Comparison of ENCODE assay signal across 9 mouse cellular contexts in genomic region chr11:121203859-121204160, GRCm38 (mm10). TPM values are rescaled to one million over a fixed set of nuclear protein-coding genes. Genes with fewer than 3 reads are reported as not detected.
DNase-seq lines count a peak whose midpoint lies in the region; ATAC-seq and TF ChIP-seq lines count a peak whose summit lies in the region.
"Had no signal": no experiment of that assay in that cellular context is flagged by ENCODE, and none has a peak within 500 bp of the region (broad histone marks: within the 10 kb centered on the region; RNA-seq: fewer than 3 reads in every experiment).

No protein-coding gene starts in this region.

- ATAC-seq in embryonic facial prominence, embryonic 12.5 days (ENCODE audit: insufficient number of reproducible peaks, insufficient read depth, low FRiP score, low TSS enrichment), result no peak
- ATAC-seq in intestine, embryonic 15.5 days, result no peak
- ATAC-seq in neural tube, embryonic 12.5 days (ENCODE audit: low FRiP score, low read depth), result no peak

- no peak for TF ChIP-seq CTCF in liver, adult 2 months (IDR thresholded peaks at IDR 0.05; ENCODE audit: low read depth, low read length)

- 8% methylated on average over 5 of the region's 5 CpGs for WGBS in liver, adult 2 months
- 1% methylated on average over 5 of the region's 5 CpGs for WGBS in embryonic facial prominence, embryonic 12.5 days
- WGBS in intestine, embryonic 15.5 days, result 0% methylated on average over 5 of the region's 5 CpGs
- 0% methylated on average over 5 of the region's 5 CpGs for WGBS in neural tube, embryonic 12.5 days

- peak overlapping the region; percentile 82 for H3K4me2 ChIP-seq in embryonic facial prominence, embryonic 12.5 days (replicated peaks)
- peak overlapping the region; percentile 82 for H3K4me2 ChIP-seq in intestine, embryonic 15.5 days (replicated peaks)
- peak overlapping the region; percentile 80 for H3K4me2 ChIP-seq in neural tube, embryonic 12.5 days (replicated peaks)

- TF ChIP-seq POLR2A in liver, adult 2 months (IDR thresholded peaks at IDR 0.05; ENCODE audit: extremely low read depth, insufficient read depth, low read length), result no peak

- peaks cover 6% of the 10 kb centered on the region; the same call in 1 of the 2 replicates for H3K4me1 ChIP-seq in liver, adult 2 months (ENCODE audit: control insufficient read depth, insufficient read depth, low read length)
- H3K4me1 ChIP-seq in embryonic facial prominence, embryonic 12.5 days, result peaks cover 10% of the 10 kb centered on the region
- H3K4me1 ChIP-seq in intestine, embryonic 15.5 days (replicated peaks), result peaks cover 10% of the 10 kb centered on the region
- H3K4me1 ChIP-seq in neural tube, embryonic 12.5 days, result peaks cover 14% of the 10 kb centered on the region; the same call in 1 of the 2 replicates

- no peak overlapping the region for H3K9ac ChIP-seq in liver, adult 2 months (ENCODE audit: low read depth, low read length)
- no peak overlapping the region for H3K9ac ChIP-seq in embryonic facial prominence, embryonic 12.5 days
- H3K9ac ChIP-seq in intestine, embryonic 15.5 days, result no peak overlapping the region
- H3K9ac ChIP-seq in neural tube, embryonic 12.5 days, result no peak overlapping the region

- H3K27me3 ChIP-seq in liver, adult 2 months (ENCODE audit: control insufficient read depth, insufficient read depth, low read length), result no peaks in the 10 kb centered on the region
- no peaks in the 10 kb centered on the region for H3K27me3 ChIP-seq in embryonic facial prominence, embryonic 12.5 days
- no peaks in the 10 kb centered on the region for H3K27me3 ChIP-seq in intestine, embryonic 15.5 days (replicated peaks)
- H3K27me3 ChIP-seq in neural tube, embryonic 12.5 days (replicated peaks), result no peaks in the 10 kb centered on the region

- peaks cover 5% of the 10 kb centered on the region; the same call in 1 of the 2 replicates for H3K36me3 ChIP-seq in liver, adult 2 months (ENCODE audit: control insufficient read depth, insufficient read depth, low read length)
- peaks cover 7% of the 10 kb centered on the region for H3K36me3 ChIP-seq in embryonic facial prominence, embryonic 12.5 days
- H3K36me3 ChIP-seq in intestine, embryonic 15.5 days, result 0 out of 2 replicates have a peak, but pooled peaks cover 3% of the 10 kb centered on the region
- H3K36me3 ChIP-seq in neural tube, embryonic 12.5 days, result peaks cover 3% of the 10 kb centered on the region; the same call in 1 of the 2 replicates

- H3K27ac ChIP-seq in liver, adult 2 months (replicated peaks; ENCODE audit: insufficient read depth, low read depth, low read length), result no peak overlapping the region
- peak overlapping the region; percentile 41; the same call in 1 of the 2 replicates for H3K27ac ChIP-seq in embryonic facial prominence, embryonic 12.5 days
- 0 out of 2 replicates have a peak overlapping the region, but pooled peaks have one; percentile 88 for H3K27ac ChIP-seq in intestine, embryonic 15.5 days
- H3K27ac ChIP-seq in neural tube, embryonic 12.5 days, result no peak overlapping the region

- H3K79me2 ChIP-seq in liver, adult 2 months (ENCODE audit: control insufficient read depth, insufficient read depth, low read length), result no peaks in the 10 kb centered on the region

- H3K4me3 ChIP-seq in liver, adult 2 months (ENCODE audit: insufficient read depth, low read depth, low read length), result peak overlapping the region; percentile 81; the same call in 1 of the 2 replicates
- peak overlapping the region; percentile 74 for H3K4me3 ChIP-seq in embryonic facial prominence, embryonic 12.5 days
- peak overlapping the region; percentile 84 for H3K4me3 ChIP-seq in intestine, embryonic 15.5 days (replicated peaks)
- H3K4me3 ChIP-seq in neural tube, embryonic 12.5 days, result peak overlapping the region; percentile 75

- H3K9me3 ChIP-seq in embryonic facial prominence, embryonic 12.5 days, result no peaks in the 10 kb centered on the region
- no peaks in the 10 kb centered on the region for H3K9me3 ChIP-seq in intestine, embryonic 15.5 days
- no peaks in the 10 kb centered on the region for H3K9me3 ChIP-seq in neural tube, embryonic 12.5 days

- no peak for DNase-seq in liver, adult 2 months (ENCODE audit: extremely low read depth, low read depth, low spot score)
- DNase-seq in liver, result no peak
- DNase-seq in spleen, adult 12 weeks (ENCODE audit: low spot score), result no peak
- no peak for DNase-seq in kidney, adult 11 months
- no peak for DNase-seq in adrenal gland, postnatal 14 days

RNA-seq across cellular contexts. Expression of gene Hexdc, which starts 0.4 kb away (rescaled TPM):
- total RNA-seq in liver, adult 2 months (2014; rRNA removed), result 6.1 and 7.5 TPM in 2 replicates
- polyA plus RNA-seq in liver, adult 2 months (2012; rRNA removed), result 7.4 and 11.6 TPM in 2 replicates
- 10.4 and 10.5 TPM in 2 replicates for polyA plus RNA-seq in embryonic facial prominence, embryonic 12.5 days (2016; fragmentation: Nextera tagmentation; extraction: Ambion mirVana)
- polyA plus RNA-seq in intestine, embryonic 15.5 days (2015; fragmentation: Nextera tagmentation; extraction: Ambion mirVana), result 9.0 and 9.3 TPM in 2 replicates
- polyA plus RNA-seq in neural tube, embryonic 12.5 days (2016; fragmentation: Nextera tagmentation; extraction: Ambion mirVana), result 12.2 and 13.1 TPM in 2 replicates
- 11.5 and 13.7 TPM in 2 replicates for total RNA-seq in adrenal gland, postnatal 14 days (2021)

RNA-seq across cellular contexts. Expression of gene Ogfod3, which starts 0.7 kb away (rescaled TPM):
- 5.4 and 7.9 TPM in 2 replicates for total RNA-seq in liver, adult 2 months (2014; rRNA removed)
- 8.2 and 8.6 TPM in 2 replicates for polyA plus RNA-seq in liver, adult 2 months (2012; rRNA removed)
- 22.1 and 22.9 TPM in 2 replicates for polyA plus RNA-seq in embryonic facial prominence, embryonic 12.5 days (2016; fragmentation: Nextera tagmentation; extraction: Ambion mirVana)
- polyA plus RNA-seq in intestine, embryonic 15.5 days (2015; fragmentation: Nextera tagmentation; extraction: Ambion mirVana), result 29.5 and 32.0 TPM in 2 replicates
- 18.2 and 19.7 TPM in 2 replicates for polyA plus RNA-seq in neural tube, embryonic 12.5 days (2016; fragmentation: Nextera tagmentation; extraction: Ambion mirVana)
- 23.0 and 24.6 TPM in 2 replicates for total RNA-seq in adrenal gland, postnatal 14 days (2021)

RNA-seq across cellular contexts. Expression of gene Cybc1, which starts 25.3 kb away (rescaled TPM):
- total RNA-seq in liver, adult 2 months (2014; rRNA removed), result 8.0 TPM in 2 replicates
- polyA plus RNA-seq in liver, adult 2 months (2012; rRNA removed), result 8.2 and 10.9 TPM in 2 replicates
- 37.9 and 38.9 TPM in 2 replicates for polyA plus RNA-seq in embryonic facial prominence, embryonic 12.5 days (2016; fragmentation: Nextera tagmentation; extraction: Ambion mirVana)
- polyA plus RNA-seq in intestine, embryonic 15.5 days (2015; fragmentation: Nextera tagmentation; extraction: Ambion mirVana), result 31.2 and 33.2 TPM in 2 replicates
- polyA plus RNA-seq in neural tube, embryonic 12.5 days (2016; fragmentation: Nextera tagmentation; extraction: Ambion mirVana), result 41.2 and 42.1 TPM in 2 replicates
- total RNA-seq in adrenal gland, postnatal 14 days (2021), result 14.3 and 23.7 TPM in 2 replicates

RNA-seq across cellular contexts. Expression of gene Narf, which starts 33.2 kb away (rescaled TPM):
- total RNA-seq in liver, adult 2 months (2014; rRNA removed), result 39.8 and 44.3 TPM in 2 replicates
- 39.5 and 45.3 TPM in 2 replicates for polyA plus RNA-seq in liver, adult 2 months (2012; rRNA removed)
- polyA plus RNA-seq in embryonic facial prominence, embryonic 12.5 days (2016; fragmentation: Nextera tagmentation; extraction: Ambion mirVana), result 63.1 and 70.0 TPM in 2 replicates
- polyA plus RNA-seq in intestine, embryonic 15.5 days (2015; fragmentation: Nextera tagmentation; extraction: Ambion mirVana), result 42.2 TPM in 2 replicates
- 90.2 and 96.2 TPM in 2 replicates for polyA plus RNA-seq in neural tube, embryonic 12.5 days (2016; fragmentation: Nextera tagmentation; extraction: Ambion mirVana)
- total RNA-seq in adrenal gland, postnatal 14 days (2021), result 29.9 and 36.5 TPM in 2 replicates

RNA-seq across cellular contexts. Expression of gene Uts2r, which starts 43.7 kb away (rescaled TPM):
- not detected in 2 replicates for total RNA-seq in liver, adult 2 months (2014; rRNA removed)
- not detected in 2 replicates for polyA plus RNA-seq in liver, adult 2 months (2012; rRNA removed)
- polyA plus RNA-seq in embryonic facial prominence, embryonic 12.5 days (2016; fragmentation: Nextera tagmentation; extraction: Ambion mirVana), result 0.22 TPM in 2 replicates
- polyA plus RNA-seq in intestine, embryonic 15.5 days (2015; fragmentation: Nextera tagmentation; extraction: Ambion mirVana), result not detected in 2 replicates
- 0.25 and 0.46 TPM in 2 replicates for polyA plus RNA-seq in neural tube, embryonic 12.5 days (2016; fragmentation: Nextera tagmentation; extraction: Ambion mirVana)
- not detected in 2 replicates for total RNA-seq in adrenal gland, postnatal 14 days (2021)
- total RNA-seq: adrenal gland, adult 8-10 months had no signal

Comparison
In these comparisons a context has a peak if more than half of its experiments do, and no peak if none do; other contexts are left out.
1. H3K27ac ChIP-seq: peak in embryonic facial prominence, embryonic 12.5 days (single experiment) and intestine, embryonic 15.5 days (single experiment); none in liver, adult 2 months (single experiment) and neural tube, embryonic 12.5 days (single experiment).
2. Peak in every context shown above with its lines, with median percentiles within 50 percentile points of each other: H3K4me3 ChIP-seq and H3K4me2 ChIP-seq.